Mouse (Mus musculus) MEL (cell line): ENCODE data around the gene Pigk. TPM values are rescaled to one million over a fixed set of nuclear protein-coding genes. Genes with fewer than 3 reads are reported as not detected.

Experiments used
- DNase-seq: peaks from one replicate; pipeline ENCODE4 v3.0.0; 2011; ENCODE audit warnings: low read depth, low spot score
- H3K27ac ChIP-seq: 2 replicates; pipeline ENCODE4 v1.5.1; 2012; ENCODE audit warnings: low read depth, mild to moderate bottlenecking, control low read depth, low read length, moderate library complexity; ENCODE audit not compliant: control insufficient read depth
- H3K27me3 ChIP-seq, 2 experiments: fragments of 150-350 bp in 1 of 2; sonication (generic) in 1 of 2; 2 replicates each; pipeline ENCODE4 v1.6.1; 2012; ENCODE audit warnings: low read length in 2 of 2, mild to moderate bottlenecking in 2 of 2, improper control_type of control experiment in 1 of 2, moderate library complexity in 1 of 2; ENCODE audit not compliant: insufficient read depth in 2 of 2, control insufficient read depth in 1 of 2
- H3K36me3 ChIP-seq, 2 experiments: 2 replicates each; pipeline ENCODE4 v1.6.1; 2012 to 2014; ENCODE audit warnings: low read length in 2 of 2, improper control_type of control experiment in 1 of 2, inconsistent platforms in 1 of 2, mild to moderate bottlenecking in 1 of 2; ENCODE audit not compliant: insufficient read depth in 2 of 2, control insufficient read depth in 1 of 2
- H3K4me1 ChIP-seq, 2 experiments: fragments of 150-350 bp in 1 of 2; sonication (generic) in 1 of 2; 2 replicates each; pipeline ENCODE4 v1.6.1; 2012; ENCODE audit warnings: low read length in 2 of 2, improper control_type of control experiment in 1 of 2, mild to moderate bottlenecking in 1 of 2; ENCODE audit not compliant: insufficient read depth in 2 of 2, control insufficient read depth in 1 of 2
- H3K4me3 ChIP-seq, 2 experiments: fragments of 150-350 bp in 1 of 2; sonication (generic) in 1 of 2; 2 replicates each; pipeline ENCODE4 v1.5.1; 2012; ENCODE audit warnings: low read depth in 2 of 2, low read length in 2 of 2, mild to moderate bottlenecking in 2 of 2, moderate library complexity in 2 of 2, control low read depth in 1 of 2, improper control_type of control experiment in 1 of 2; ENCODE audit not compliant: control insufficient read depth in 1 of 2, insufficient read depth in 1 of 2
- H3K79me2 ChIP-seq: 2 replicates; pipeline ENCODE4 v1.6.1; 2012; ENCODE audit warnings: mild to moderate bottlenecking, low read length, moderate library complexity; ENCODE audit not compliant: control insufficient read depth, poor library complexity, insufficient read depth
- H3K9ac ChIP-seq: 2 replicates; pipeline ENCODE4 v1.6.1; 2012; ENCODE audit warnings: low read depth, mild to moderate bottlenecking, control low read depth, low read length, moderate library complexity; ENCODE audit not compliant: control insufficient read depth, poor library complexity, severe bottlenecking
- H3K9me3 ChIP-seq: fragments of 150-350 bp; sonication (generic); replicated peaks from 2 replicates; pipeline ENCODE4 v1.6.1; 2012; ENCODE audit warnings: mild to moderate bottlenecking, low read length, improper control_type of control experiment, moderate library complexity; ENCODE audit not compliant: insufficient read depth
- CHD2 ChIP-seq: IDR thresholded peaks from 2 replicates; pipeline ENCODE4 v1.6.1; 2011; ENCODE audit warnings: low read length, improper control_type of control experiment
- ELF1 ChIP-seq: IDR thresholded peaks from 2 replicates; pipeline ENCODE4 v1.6.1; 2014; ENCODE audit warnings: low read depth, mild to moderate bottlenecking, inconsistent platforms, low read length, improper control_type of control experiment, moderate library complexity
- EP300 ChIP-seq, 2 experiments: IDR thresholded peaks; 2 replicates each; pipeline ENCODE4 v1.6.1; 2011; ENCODE audit warnings: improper control_type of control experiment in 2 of 2, low read length in 2 of 2, low read depth in 1 of 2, mild to moderate bottlenecking in 1 of 2
- GATA1 ChIP-seq: IDR thresholded peaks from 2 replicates; pipeline ENCODE4 v1.6.1; 2011; ENCODE audit warnings: low read depth, low read length, improper control_type of control experiment
- KAT2A ChIP-seq: conservative IDR thresholded peaks from 2 replicates; pipeline ENCODE4 v1.6.1; 2012; ENCODE audit warnings: low read depth, low read length, improper control_type of control experiment, inconsistent platforms
- MAFK ChIP-seq: IDR thresholded peaks from 2 replicates; pipeline ENCODE4 v1.6.1; 2011; ENCODE audit warnings: low read depth, mild to moderate bottlenecking, low read length, improper control_type of control experiment, borderline replicate concordance
- MAX ChIP-seq: IDR thresholded peaks from 2 replicates; pipeline ENCODE4 v1.6.1; 2011; ENCODE audit warnings: low read length, improper control_type of control experiment
- MAZ ChIP-seq: IDR thresholded peaks from 2 replicates; pipeline ENCODE4 v1.6.1; 2012; ENCODE audit warnings: low read depth, mild to moderate bottlenecking, inconsistent platforms, low read length, improper control_type of control experiment
- MYC ChIP-seq: IDR thresholded peaks from 2 replicates; pipeline ENCODE4 v1.6.1; 2011; ENCODE audit warnings: low read depth, mild to moderate bottlenecking, low read length, improper control_type of control experiment, moderate library complexity
- NELFE ChIP-seq: IDR thresholded peaks from 2 replicates; pipeline ENCODE4 v1.6.1; 2011; ENCODE audit warnings: low read depth, low read length, improper control_type of control experiment
- NRF1 ChIP-seq: IDR thresholded peaks from 2 replicates; pipeline ENCODE4 v1.6.1; 2014; ENCODE audit warnings: low read depth, mild to moderate bottlenecking, inconsistent platforms, low read length, improper control_type of control experiment, moderate library complexity; ENCODE audit not compliant: poor library complexity, insufficient read depth, severe bottlenecking
- POLR2A ChIP-seq, 2 experiments: IDR thresholded peaks; 2 replicates each; pipeline ENCODE4 v1.6.1; 2011 to 2012; ENCODE audit warnings: low read length in 2 of 2, mild to moderate bottlenecking in 2 of 2, control low read depth in 1 of 2, improper control_type of control experiment in 1 of 2, low read depth in 1 of 2, moderate library complexity in 1 of 2; ENCODE audit not compliant: control insufficient read depth in 1 of 2, insufficient read depth in 1 of 2, poor library complexity in 1 of 2
- POLR2AphosphoS2 ChIP-seq: IDR thresholded peaks from 2 replicates; pipeline ENCODE4 v1.6.1; 2011; ENCODE audit warnings: low read length, improper control_type of control experiment
- POLR2AphosphoS5 ChIP-seq: IDR thresholded peaks from 2 replicates; pipeline ENCODE4 v1.6.1; 2012; ENCODE audit warnings: low read depth, borderline replicate concordance, mild to moderate bottlenecking, inconsistent platforms, low read length, moderate library complexity, mixed read lengths
- RAD21 ChIP-seq: IDR thresholded peaks from 2 replicates; pipeline ENCODE4 v1.6.1; 2011; ENCODE audit warnings: mild to moderate bottlenecking, low read depth, low read length, improper control_type of control experiment
- RCOR1 ChIP-seq: IDR thresholded peaks from 2 replicates; pipeline ENCODE4 v1.6.1; 2012; ENCODE audit warnings: low read depth, mild to moderate bottlenecking, inconsistent platforms, low read length, improper control_type of control experiment
- SIN3A ChIP-seq: IDR thresholded peaks from 2 replicates; pipeline ENCODE4 v1.6.1; 2012; ENCODE audit warnings: low read length, improper control_type of control experiment, inconsistent platforms
- SMC3 ChIP-seq: IDR thresholded peaks from 2 replicates; pipeline ENCODE4 v1.6.1; 2011; ENCODE audit warnings: low read depth, low read length, improper control_type of control experiment
- TBP ChIP-seq: IDR thresholded peaks from 2 replicates; pipeline ENCODE4 v1.8.0; 2011; ENCODE audit warnings: low read depth, low read length, improper control_type of control experiment
- UBTF ChIP-seq: IDR thresholded peaks from 2 replicates; pipeline ENCODE4 v1.6.1; 2012; ENCODE audit warnings: low read depth, mild to moderate bottlenecking, inconsistent platforms, low read length, improper control_type of control experiment, moderate library complexity, borderline replicate concordance; ENCODE audit not compliant: insufficient read depth
- USF1 ChIP-seq: IDR thresholded peaks from 2 replicates; pipeline ENCODE4 v1.6.1; 2014; ENCODE audit warnings: low read depth, mild to moderate bottlenecking, inconsistent platforms, low read length, improper control_type of control experiment, moderate library complexity
- USF2 ChIP-seq, 2 experiments: IDR thresholded peaks; 2 replicates each; pipeline ENCODE4 v1.6.1; 2011 to 2012; ENCODE audit warnings: improper control_type of control experiment in 2 of 2, low read length in 2 of 2, borderline replicate concordance in 1 of 2, inconsistent platforms in 1 of 2, low read depth in 1 of 2, mild to moderate bottlenecking in 1 of 2; ENCODE audit not compliant: insufficient read depth in 1 of 2
- ZC3H11A ChIP-seq: IDR thresholded peaks from 2 replicates; pipeline ENCODE4 v1.6.1; 2012; ENCODE audit warnings: low read depth, mild to moderate bottlenecking, inconsistent platforms, low read length, improper control_type of control experiment
- ZMIZ1 ChIP-seq: IDR thresholded peaks from 2 replicates; pipeline ENCODE4 v1.6.1; 2012; ENCODE audit warnings: low read depth, mild to moderate bottlenecking, inconsistent platforms, low read length, improper control_type of control experiment, moderate library complexity
- ZNF384 ChIP-seq: IDR thresholded peaks from 2 replicates; pipeline ENCODE4 v1.6.1; 2012; ENCODE audit warnings: low read depth, mild to moderate bottlenecking, inconsistent platforms, low read length, improper control_type of control experiment
- polyA plus RNA-seq, 2 experiments: library from polyadenylated mRNA; stranded (reverse) in 1 of 2; unstranded in 1 of 2; fragments of >175 nt in 1 of 2; fragments of >200 nt in 1 of 2; gene quantifications; 2 replicates each; pipeline versions ENCODE4 v1.2.1 to v1.2.4; 2012; ENCODE audit warnings: low replicate concordance in 2 of 2, low read depth in 1 of 2; ENCODE audit not compliant: insufficient read length in 2 of 2, insufficient read depth in 1 of 2, missing spikeins in 1 of 2
- total RNA-seq: library from RNA; depleted of rRNA; stranded (reverse); fragments of 300-350 nt; gene quantifications from 2 replicates; pipeline ENCODE4 v1.2.3, GENCODE M21; 2012

Gene Pigk
- total and polyA plus RNA-seq, 3 experiments: 14.6 to 17.8 TPM; not detected in 1

- TF ChIP-seq TBP (peak; percentile 95), MAZ (peak; percentile 65)
- TF ChIP-seq, all 39 proteins: peak for 19
Observed at GRCm38 (mm10) chr3:152929788-152930281, 215.9 kb downstream of the Pigk start (continued).

GRCm38 (mm10) chr3:152931354-152931753, 217.5 kb downstream of the Pigk start:
- DNase-seq: no peak
- no peak overlapping the region for H3K9ac ChIP-seq
- peaks cover 0 to 42% of the 10 kb centered on the region in 2 experiments; a peak in 2 of 4 replicates for H3K36me3 ChIP-seq
- H3K27me3 ChIP-seq: no peaks in the 10 kb centered on the region
- H3K9me3 ChIP-seq: no peaks in the 10 kb centered on the region
- H3K4me3 ChIP-seq: no peak overlapping the region
- TF ChIP-seq TBP (no peak), UBTF (no peak), NELFE (no peak), SMC3 (0 out of 2 replicates have a peak, but pooled peaks have one; percentile 3), MAX (no peak), USF2 (IDR thresholded peaks at IDR 0.05; ENCODE audit: borderline replicate concordance in 1 of 2, insufficient read depth in 1 of 2, low read depth in 1 of 2, low read length in 2 of 2) (no peak)
- H3K4me1 ChIP-seq: peaks cover 22 to 48% of the 10 kb centered on the region in 2 experiments
- peaks cover 6% of the 10 kb centered on the region; the same call in 1 of the 2 replicates for H3K79me2 ChIP-seq
- H3K27ac ChIP-seq: no peak overlapping the region

DNA sequence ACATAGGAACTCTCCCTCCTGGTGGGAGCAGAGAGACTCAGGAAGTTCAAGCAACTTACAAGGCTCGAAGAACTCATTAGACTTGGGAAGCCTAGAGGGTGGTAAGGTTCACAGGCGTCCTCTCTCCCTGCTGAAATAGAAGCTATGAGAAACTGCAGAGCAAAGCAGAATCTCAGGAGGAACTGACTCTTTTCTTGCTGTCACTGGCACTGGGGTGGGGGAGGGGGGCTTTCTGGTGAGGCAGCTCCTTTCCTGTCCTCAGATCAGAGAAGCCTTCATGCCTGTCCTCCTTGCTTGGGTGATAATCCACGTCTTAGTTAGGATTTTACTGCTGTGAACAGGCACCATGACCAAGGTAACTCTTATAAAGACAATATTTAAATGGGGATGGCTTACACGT, 218.2 kb downstream of the Pigk start:
- peak; percentile 55 for DNase-seq
- H3K27me3 ChIP-seq: no peaks in the 10 kb centered on the region
- no peak overlapping the region for H3K9ac ChIP-seq
- H3K4me3 ChIP-seq: no peak overlapping the region
- TF ChIP-seq TBP (no peak), MAFK (no peak), ZC3H11A (no peak), USF1 (no peak), RAD21 (no peak), KAT2A (no peak), ZNF384 (no peak), ELF1 (no peak), SIN3A (no peak), MYC (no peak), POLR2AphosphoS2 (no peak), ZMIZ1 (no peak), RCOR1 (no peak), POLR2AphosphoS5 (no peak), POLR2A (IDR thresholded peaks at IDR 0.05; ENCODE audit: control insufficient read depth in 1 of 2, insufficient read depth in 1 of 2, low read depth in 1 of 2, low read length in 2 of 2, poor library complexity in 1 of 2) (no peak), CHD2 (no peak), EP300 (IDR thresholded peaks at IDR 0.05; ENCODE audit: low read depth in 1 of 2, low read length in 2 of 2) (no peak), MAZ (no peak), NRF1 (no peak), GATA1 (no peak)
- no peaks in the 10 kb centered on the region for H3K9me3 ChIP-seq
- H3K79me2 ChIP-seq: peaks cover 6% of the 10 kb centered on the region; the same call in 1 of the 2 replicates
- peak overlapping the region; percentile 8; the same call in 1 of the 2 replicates for H3K27ac ChIP-seq
- peaks cover 0 to 41% of the 10 kb centered on the region in 2 experiments; a peak in 2 of 4 replicates for H3K36me3 ChIP-seq
- peaks cover 22 to 49% of the 10 kb centered on the region in 2 experiments for H3K4me1 ChIP-seq
